Mouse (Mus musculus) small intestine, adult 2 months (tissue): ENCODE results near the gene Vmn1r210. TPM values are rescaled to one million over a fixed set of nuclear protein-coding genes. Genes with fewer than 3 reads are reported as not detected.
"Not testable (repeated sequence)": the region's sequence is repeated elsewhere in the genome, so short reads cannot be mapped to it uniquely, and the experiment has no call there.

Experiments used
- H3K27ac ChIP-seq: fragments of 200-500 bp; 2 replicates; pipeline ENCODE4 v1.5.1; 2012; ENCODE audit warnings: low read depth, low read length, control low read depth, inconsistent platforms; ENCODE audit not compliant: insufficient read depth
- H3K27me3 ChIP-seq: fragments of 200-500 bp; 2 replicates; pipeline ENCODE4 v1.6.1; 2012; ENCODE audit warnings: mild to moderate bottlenecking, moderate library complexity, low read length, inconsistent platforms; ENCODE audit not compliant: control insufficient read depth, insufficient read depth
- H3K36me3 ChIP-seq: fragments of 200-500 bp; 2 replicates; pipeline ENCODE4 v1.6.1; 2012; ENCODE audit warnings: mild to moderate bottlenecking, low read length, control low read depth, inconsistent platforms; ENCODE audit not compliant: control insufficient read depth, insufficient read depth
- H3K4me1 ChIP-seq: fragments of 200-500 bp; 2 replicates; pipeline ENCODE4 v1.6.1; 2012; ENCODE audit warnings: low read length, inconsistent platforms, mixed read lengths; ENCODE audit not compliant: control insufficient read depth, insufficient read depth, insufficient read length
- H3K4me3 ChIP-seq: fragments of 200-500 bp; 2 replicates; pipeline ENCODE4 v1.5.1; 2012; ENCODE audit warnings: low read depth, mild to moderate bottlenecking, control low read depth, inconsistent platforms, low read length, moderate library complexity
- CTCF ChIP-seq: fragments of 200-500 bp; IDR thresholded peaks from 2 replicates; pipeline ENCODE4 v1.5.1; 2012; ENCODE audit warnings: low read depth, mild to moderate bottlenecking, control low read depth, inconsistent platforms, low read length, moderate library complexity, mixed read lengths; ENCODE audit not compliant: insufficient replicate concordance, insufficient read length; ENCODE audit errors: extremely low read depth
- POLR2A ChIP-seq: fragments of 200-500 bp; IDR thresholded peaks from 2 replicates; pipeline ENCODE4 v1.6.1; 2012; ENCODE audit warnings: low read depth, mild to moderate bottlenecking, control low read depth, inconsistent platforms, low read length, moderate library complexity
- WGBS: fragments of 180-500 bp; shearing (Covaris S2); methylation state at CpG from one replicate; pipeline ENCODE4 v1.1.7; 2018; 5-methylcytosine and 5-hydroxymethylcytosine counted together
- polyA plus RNA-seq: library from polyadenylated mRNA; depleted of rRNA; stranded (reverse); fragments of >200 nt; gene quantifications from 2 replicates; pipeline ENCODE4 v1.2.3, GENCODE M21; 2012; rRNA removed

Gene Vmn1r210
- not detected in 2 replicates for polyA plus RNA-seq

GRCm38 (mm10) chr13:22831248-22831647 is at the start of gene Vmn1r210:
TSS of gene Vmn1r210 (minus strand) at chr13:22831348.
- H3K27me3 ChIP-seq, result no peaks in the 10 kb centered on the region
- no peak within 1 kb of the TSS for H3K27ac ChIP-seq
- no peaks in the 10 kb centered on the region for H3K4me1 ChIP-seq
- 49% methylated on average over 4 of the region's 4 CpGs for WGBS
- no peaks in the 10 kb centered on the region for H3K36me3 ChIP-seq
- TF ChIP-seq POLR2A (no peak), CTCF (no peak)
- H3K4me3 ChIP-seq, result no peak within 1 kb of the TSS

GRCm38 (mm10) chr13:22879257-22879656 is 48.1 kb upstream of the Vmn1r210 start:
- Histone ChIP-seq H3K36me3 (no peaks in the 10 kb centered on the region), H3K27ac (no peak overlapping the region), H3K27me3 (no peaks in the 10 kb centered on the region), H3K4me3 (no peak overlapping the region), H3K4me1 (no peaks in the 10 kb centered on the region)
- WGBS, result 95% methylated on average over 1 of the region's 1 CpGs
- TF ChIP-seq CTCF (no peak), POLR2A (no peak)

DNA sequence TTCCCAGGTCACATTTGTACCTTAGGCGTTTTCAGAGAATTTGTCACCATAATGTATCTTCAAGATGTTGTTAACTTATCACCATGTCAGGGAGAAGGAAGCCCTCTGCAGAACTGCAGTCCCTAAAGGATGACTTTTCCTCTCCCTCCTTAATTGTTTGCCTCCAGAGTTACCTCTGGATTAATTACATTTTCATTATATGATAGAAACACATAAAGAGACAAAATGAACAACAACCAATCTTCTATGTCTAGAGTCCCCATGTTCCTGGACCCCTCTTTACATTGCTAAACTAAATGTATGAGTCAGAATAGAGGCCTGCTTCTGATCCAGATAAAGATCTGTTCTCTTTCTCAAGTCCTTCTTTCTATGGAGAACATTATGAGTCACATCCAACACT is 26.3 kb upstream of the Vmn1r210 start, which contains the start of gene Vmn1r211:
Gene Vmn1r211, minus strand, starts transcription at position 101 of the 400 bp plus-strand sequence.
- no peaks in the 10 kb centered on the region for H3K36me3 ChIP-seq
- no peak within 1 kb of the TSS for H3K4me3 ChIP-seq
- WGBS, result 68% methylated on average over 1 of the region's 1 CpGs
- no peaks in the 10 kb centered on the region for H3K27me3 ChIP-seq
- no peak for TF ChIP-seq CTCF
- no peaks in the 10 kb centered on the region for H3K4me1 ChIP-seq
- H3K27ac ChIP-seq, result no peak within 1 kb of the TSS

- no peak overlapping the region for H3K4me3 ChIP-seq
- TF ChIP-seq CTCF (no peak), POLR2A (no peak)
- H3K36me3 ChIP-seq, result no peaks in the 10 kb centered on the region
- no peaks in the 10 kb centered on the region for H3K27me3 ChIP-seq
- no peaks in the 10 kb centered on the region for H3K4me1 ChIP-seq
- 75% methylated on average over 4 of the region's 4 CpGs for WGBS
- no peak overlapping the region for H3K27ac ChIP-seq
Measured at GRCm38 (mm10) chr13:22854760-22855159, 23.6 kb upstream of the Vmn1r210 start.

DNA sequence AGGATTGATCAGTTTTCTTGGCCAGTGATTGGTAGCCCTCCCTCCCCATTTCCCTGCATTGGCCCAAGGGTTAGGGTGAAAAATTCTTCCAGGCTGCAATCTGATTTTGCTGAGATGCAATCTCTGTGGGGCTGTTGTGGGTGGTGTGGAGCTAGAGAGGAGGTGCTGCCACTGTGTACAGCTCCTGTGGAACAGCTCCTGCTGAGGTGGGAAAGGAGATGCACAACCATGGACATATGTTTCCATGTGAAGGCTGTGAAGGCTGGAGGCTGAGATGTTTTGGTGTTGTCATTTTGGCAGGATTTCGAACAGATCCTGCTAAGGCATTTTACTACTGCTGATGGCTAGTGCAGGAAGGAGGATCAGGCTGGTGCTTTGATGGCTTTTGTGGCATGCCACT is 15.7 kb upstream of the Vmn1r210 start:
- Histone ChIP-seq H3K27me3 (no peaks in the 10 kb centered on the region), H3K4me1 (no peaks in the 10 kb centered on the region), H3K4me3 (no peak overlapping the region), H3K27ac (no peak overlapping the region), H3K36me3 (no peaks in the 10 kb centered on the region)
- TF ChIP-seq CTCF (no peak), POLR2A (no peak)
- 68% methylated on average over 1 of the region's 1 CpGs for WGBS

DNA sequence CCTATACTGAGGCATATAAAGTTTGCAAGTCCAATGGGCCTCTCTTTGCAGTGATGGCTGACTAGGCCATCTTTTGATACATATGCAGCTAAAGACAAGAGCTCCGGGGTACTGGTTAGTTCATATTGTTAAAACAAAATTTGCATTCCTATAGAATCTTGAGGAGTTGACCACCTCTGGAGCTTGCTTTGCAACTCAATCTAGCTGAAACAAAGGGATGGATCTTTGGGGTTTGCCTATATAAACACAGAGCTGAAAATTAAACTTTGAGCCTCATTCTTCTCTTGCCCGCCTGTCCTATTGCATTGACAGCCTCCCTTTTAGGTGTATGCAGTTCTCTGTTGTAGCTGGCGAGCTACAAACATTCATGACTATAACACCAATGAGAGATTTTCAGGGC is 13.2 kb upstream of the Vmn1r210 start:
- not testable (repeated sequence) for H3K27ac ChIP-seq, H3K4me3 ChIP-seq, H3K36me3 ChIP-seq, H3K4me1 ChIP-seq, H3K27me3 ChIP-seq
- 71% methylated on average over 3 of the region's 3 CpGs for WGBS

- not testable (repeated sequence) for H3K27ac ChIP-seq
- 23% methylated on average over 7 of the region's 7 CpGs for WGBS
Measured at GRCm38 (mm10) chr13:22829395-22829794, 1.8 kb downstream of the Vmn1r210 start.

GRCm38 (mm10) chr13:22821601-22822000 is 9.5 kb downstream of the Vmn1r210 start:
- H3K4me3 ChIP-seq, H3K27me3 ChIP-seq, H3K27ac ChIP-seq, H3K4me1 ChIP-seq, H3K36me3 ChIP-seq: not testable (repeated sequence)
- WGBS, result 74% methylated on average over 1 of the region's 1 CpGs

More at GRCm38 (mm10) chr13:22829395-22829794, 1.8 kb downstream of the Vmn1r210 start:
- not testable (repeated sequence) for H3K27me3 ChIP-seq, H3K4me3 ChIP-seq, H3K4me1 ChIP-seq, H3K36me3 ChIP-seq

DNA sequence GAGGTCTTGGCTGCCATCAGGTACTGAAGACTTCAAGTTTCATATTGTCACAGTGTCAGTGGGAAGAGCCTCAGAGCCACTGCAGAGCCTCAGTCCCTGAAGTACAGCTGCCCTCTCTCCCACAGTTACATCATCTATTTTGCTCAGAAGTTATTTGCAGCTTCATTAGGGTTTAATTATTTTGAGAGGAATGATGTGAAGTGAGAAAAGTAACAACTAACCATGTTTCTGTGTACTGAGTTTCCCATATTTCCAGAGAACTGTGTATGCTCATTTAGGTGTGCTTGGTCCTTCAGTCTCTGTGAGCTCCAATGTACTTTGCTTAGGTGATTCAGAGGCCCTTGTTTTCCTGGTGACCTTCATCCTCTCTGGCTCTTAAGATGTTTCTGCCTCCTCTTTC is 21.6 kb downstream of the Vmn1r210 start, which contains the start of gene Vmn1r209:
Gene Vmn1r209, minus strand, starts transcription at position 101 of the 400 bp plus-strand sequence.
- H3K4me3 ChIP-seq, H3K4me1 ChIP-seq, H3K27ac ChIP-seq, H3K36me3 ChIP-seq, H3K27me3 ChIP-seq: not testable (repeated sequence)

DNA sequence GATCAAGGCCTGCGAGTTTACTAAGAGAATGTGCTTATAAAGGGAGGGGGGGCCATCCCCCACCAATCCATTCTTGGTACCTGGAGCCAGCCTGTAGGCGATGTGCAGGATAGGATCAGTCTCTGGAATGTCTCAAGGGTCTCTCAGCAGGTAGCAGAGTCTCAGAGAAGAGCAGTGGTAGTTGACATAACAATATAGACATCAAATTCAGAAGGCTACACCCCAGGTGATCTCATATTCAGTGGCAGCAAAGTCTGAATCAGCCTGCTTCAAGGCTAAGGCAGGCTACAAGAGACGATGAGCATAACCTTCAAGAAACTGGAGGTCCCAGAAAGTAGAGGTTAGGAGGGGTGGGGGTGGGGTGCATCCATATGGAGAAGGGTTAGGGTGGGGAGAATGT is 43.1 kb downstream of the Vmn1r210 start:
- not testable (repeated sequence) for H3K4me1 ChIP-seq, H3K27ac ChIP-seq, H3K4me3 ChIP-seq, H3K36me3 ChIP-seq, H3K27me3 ChIP-seq
- WGBS, result 70% methylated on average over 3 of the region's 3 CpGs

- H3K27me3 ChIP-seq, H3K4me1 ChIP-seq, H3K4me3 ChIP-seq, H3K36me3 ChIP-seq, H3K27ac ChIP-seq: not testable (repeated sequence)
Measured at GRCm38 (mm10) chr13:22784159-22784558, 47.0 kb downstream of the Vmn1r210 start.

DNA sequence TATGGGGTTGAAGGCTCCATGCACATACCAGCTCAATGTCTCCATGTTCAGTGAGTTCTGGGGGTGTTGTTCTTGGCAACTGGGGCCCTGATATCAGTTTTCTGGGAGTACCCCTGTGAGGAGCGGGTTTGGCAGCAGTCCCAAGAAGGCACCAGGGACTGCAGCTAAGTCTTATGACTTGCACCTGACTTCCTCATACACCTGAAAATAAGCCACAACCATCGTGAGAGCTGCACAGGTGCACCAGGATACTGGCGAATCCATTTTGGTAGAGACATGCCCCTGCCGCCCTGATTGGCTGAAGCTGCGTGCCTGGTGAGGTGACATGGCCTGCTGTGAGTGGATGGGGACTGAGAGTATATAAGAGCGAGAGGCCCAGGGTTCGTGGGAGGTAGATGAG is 53.8 kb downstream of the Vmn1r210 start, which contains the start of gene Vmn1r208:
Gene Vmn1r208, minus strand, starts transcription at position 101 of the 400 bp plus-strand sequence.
- not testable (repeated sequence) for H3K4me3 ChIP-seq, H3K27me3 ChIP-seq, H3K4me1 ChIP-seq, H3K27ac ChIP-seq, H3K36me3 ChIP-seq
- WGBS, result no CpG with 5 or more reads among the region's 7 CpGs
